Mouse (Mus musculus) embryonic fibroblast, embryonic 13.5 days (primary cell): ENCODE results near the gene Col26a1. TPM values are rescaled to one million over a fixed set of nuclear protein-coding genes. Genes with fewer than 3 reads are reported as not detected.

Experiments
- H3K27ac ChIP-seq: 2 replicates; pipeline ENCODE4 v1.5.1; 2012; ENCODE audit warnings: low read length, control low read depth, inconsistent platforms; ENCODE audit not compliant: insufficient read depth
- H3K4me1 ChIP-seq: 2 replicates; pipeline ENCODE4 v1.6.1; 2011; ENCODE audit warnings: low read length; ENCODE audit not compliant: control insufficient read depth, insufficient read depth
- H3K4me3 ChIP-seq: 2 replicates; pipeline ENCODE4 v1.5.1; 2011; ENCODE audit warnings: mild to moderate bottlenecking, control low read depth, low read length; ENCODE audit not compliant: insufficient read depth
- CTCF ChIP-seq: IDR thresholded peaks from 2 replicates; pipeline ENCODE4 v1.5.1; 2011; ENCODE audit warnings: mild to moderate bottlenecking, control low read depth, low read length, moderate library complexity, borderline replicate concordance; ENCODE audit not compliant: insufficient read depth
- POLR2A ChIP-seq: IDR thresholded peaks from 2 replicates; pipeline ENCODE4 v1.6.1; 2011; ENCODE audit warnings: low read depth, mild to moderate bottlenecking, control low read depth, low read length, moderate library complexity
- polyA plus RNA-seq: library from polyadenylated mRNA; stranded (reverse); fragments of >200 nt; gene quantifications from 2 replicates; pipeline ENCODE4 v1.2.4, GENCODE M21; 2011; ENCODE audit warnings: low read depth; ENCODE audit not compliant: missing spikeins, insufficient read length

Col26a1 gene
- polyA plus RNA-seq, 1 experiment, result 4.4 TPM

GRCm38 (mm10) chr5:136702159-136702725 lies 180.8 kb downstream of the Col26a1 start:
- Histone ChIP-seq H3K4me3 (no peak overlapping the region), H3K4me1 (no peaks in the 10 kb centered on the region), H3K27ac (no peak overlapping the region)
- TF ChIP-seq POLR2A (no peak), CTCF (no peak)

DNA sequence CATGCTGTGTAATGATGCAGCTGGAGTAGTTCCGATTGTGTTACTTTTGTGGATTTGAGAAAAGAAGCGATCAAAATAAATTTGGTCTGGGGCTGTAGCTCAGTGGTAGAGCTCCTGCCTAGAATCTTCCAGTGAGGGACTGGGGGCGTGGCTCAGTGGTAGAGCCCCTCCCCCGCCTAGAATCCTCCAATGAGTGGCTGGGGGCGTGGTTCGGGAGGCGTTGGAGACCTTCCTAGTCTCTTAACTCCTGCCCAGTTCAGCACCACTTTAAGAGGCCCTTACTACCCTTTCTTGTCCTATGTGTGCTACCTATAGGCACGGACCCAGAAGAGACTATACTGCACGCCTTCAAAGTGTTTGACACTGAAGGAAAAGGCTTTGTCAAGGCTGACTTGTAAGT lies 185.4 kb downstream of the Col26a1 start:
- Histone ChIP-seq H3K4me3 (no peak overlapping the region), H3K4me1 (no peaks in the 10 kb centered on the region), H3K27ac (no peak overlapping the region)
- no peak for TF ChIP-seq CTCF
- no peak for TF ChIP-seq POLR2A

DNA sequence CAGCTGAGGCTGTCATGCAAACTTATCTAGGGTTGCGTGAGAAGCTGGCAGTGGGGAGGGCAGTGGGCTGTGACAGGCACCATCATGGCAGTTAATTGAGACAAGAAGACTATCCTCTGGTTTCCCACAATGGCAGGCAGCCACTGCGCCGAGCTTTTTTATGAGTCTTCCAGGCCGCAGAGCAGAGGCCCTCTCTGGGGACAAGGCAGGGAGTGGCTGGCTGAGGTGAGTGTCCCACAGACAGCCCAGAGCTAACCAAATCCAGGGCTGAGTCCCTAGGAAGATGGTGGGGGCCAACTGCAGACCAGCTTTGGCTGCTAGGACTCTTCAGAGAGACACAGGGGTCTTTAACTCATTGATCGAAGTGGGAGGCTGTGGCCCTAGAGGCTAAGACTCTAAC lies 186.5 kb downstream of the Col26a1 start:
- Histone ChIP-seq H3K27ac (no peak overlapping the region), H3K4me3 (no peak overlapping the region), H3K4me1 (no peaks in the 10 kb centered on the region)
- TF ChIP-seq POLR2A (no peak), CTCF (no peak)

- TF ChIP-seq CTCF (no peak), POLR2A (no peak)
- H3K4me3 ChIP-seq, result no peak overlapping the region
- H3K4me1 ChIP-seq, result no peaks in the 10 kb centered on the region
- H3K27ac ChIP-seq, result no peak overlapping the region
Measured at GRCm38 (mm10) chr5:136694976-136695375, 188.0 kb downstream of the Col26a1 start.

- TF ChIP-seq CTCF, result no peak
- TF ChIP-seq POLR2A, result no peak
- Histone ChIP-seq H3K4me1 (no peaks in the 10 kb centered on the region), H3K4me3 (no peak overlapping the region), H3K27ac (no peak overlapping the region)
Measured at GRCm38 (mm10) chr5:136693418-136693817, 189.6 kb downstream of the Col26a1 start.

DNA sequence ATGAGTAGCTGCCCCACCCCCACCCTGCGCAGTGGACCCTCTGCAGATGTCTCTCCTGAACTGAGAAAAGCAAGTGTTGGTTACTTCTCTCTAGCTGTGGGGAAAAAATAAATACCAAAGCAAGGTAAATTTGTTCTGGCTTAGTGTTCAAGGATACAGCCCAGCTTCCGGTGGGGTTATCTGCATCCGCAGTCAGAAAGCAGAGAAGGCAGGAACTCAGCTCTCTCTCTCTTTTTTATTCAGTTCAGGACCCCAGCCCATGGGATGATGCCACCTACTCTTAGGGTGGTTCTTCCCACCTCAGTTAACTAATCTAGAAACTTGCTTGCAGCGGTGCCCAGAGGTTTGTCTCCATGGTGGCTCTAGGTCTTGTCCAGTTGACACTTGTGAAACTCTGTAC lies 190.2 kb downstream of the Col26a1 start, which contains the start of gene Myl10:
TSS of gene Myl10 (plus strand) at position 363 of the 400 bp plus-strand sequence.
- TF ChIP-seq CTCF (no peak), POLR2A (no peak)
- Histone ChIP-seq H3K4me3 (no peak within 1 kb of the TSS), H3K27ac (no peak within 1 kb of the TSS), H3K4me1 (no peaks in the 10 kb centered on the region)

Other genes with a start within 250 kb of the Col26a1 start
- not detected in 2 replicates for gene Myl10, start 190.1 kb downstream of the Col26a1 start, polyA plus RNA-seq
- gene Ift22, start 24.9 kb upstream of the Col26a1 start, polyA plus RNA-seq, result 30.0 and 32.3 TPM in 2 replicates
- gene Fis1, start 70.1 kb upstream of the Col26a1 start, polyA plus RNA-seq, result 107 and 111 TPM in 2 replicates
- 0.35 TPM in 1 of 2 replicates, not detected in the other for gene Cldn15, start 83.4 kb upstream of the Col26a1 start, polyA plus RNA-seq
- gene Plod3, start 103.8 kb upstream of the Col26a1 start, polyA plus RNA-seq, result 120 and 152 TPM in 2 replicates
- 38.5 and 43.5 TPM in 2 replicates for gene Znhit1, start 104.8 kb upstream of the Col26a1 start, polyA plus RNA-seq
- gene Vgf, start 143.2 kb upstream of the Col26a1 start, polyA plus RNA-seq, result 2.1 and 3.8 TPM in 2 replicates
- gene Ap1s1, start 162.9 kb upstream of the Col26a1 start, polyA plus RNA-seq, result 149 and 166 TPM in 2 replicates
- 646 and 1,921 TPM in 2 replicates for gene Serpine1, start 189.1 kb upstream of the Col26a1 start, polyA plus RNA-seq
- gene Trim56, start 233.0 kb upstream of the Col26a1 start, polyA plus RNA-seq, result 20.2 and 23.4 TPM in 2 replicates